ENCODE assay signal across 29 mouse cellular contexts in the genomic region with DNA sequence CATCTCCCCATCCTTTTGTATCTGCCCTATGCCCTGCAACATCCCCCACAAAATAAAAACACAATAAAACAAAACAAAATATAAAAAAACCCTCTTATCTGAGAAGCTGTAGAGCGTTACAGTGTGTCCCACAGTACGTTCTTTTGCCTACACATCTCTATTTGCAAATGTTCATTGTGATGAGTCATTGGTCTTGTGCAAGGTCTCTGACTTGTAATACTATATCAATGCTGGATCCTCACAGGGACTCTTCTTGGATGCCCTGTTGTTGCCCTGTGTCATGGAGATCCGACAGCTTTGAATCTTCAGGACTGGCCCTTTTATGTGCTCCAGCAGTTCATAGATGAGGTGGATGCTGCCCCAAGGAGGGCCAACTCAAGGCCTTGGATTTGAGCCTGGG. TPM values are rescaled to one million over a fixed set of nuclear protein-coding genes. Genes with fewer than 3 reads are reported as not detected.
"Had no signal": no experiment of that assay in that cellular context is flagged by ENCODE, and none has a peak within 500 bp of the region (broad histone marks: within the 10 kb centered on the region; RNA-seq: fewer than 3 reads in every experiment).

No protein-coding gene starts in this region.

- H3K9ac ChIP-seq: heart, embryonic 13.5 days; heart, embryonic 15.5 days; hindbrain, embryonic 13.5 days; hindbrain, embryonic 15.5 days; kidney, embryonic 15.5 days; limb, embryonic 12.5 days; liver, embryonic 13.5 days; liver, embryonic 15.5 days had no signal

- H3K4me3 ChIP-seq: gastrocnemius, adult 2 months; heart, adult 2 months; heart, embryonic 13.5 days; heart, embryonic 15.5 days; hindbrain, embryonic 13.5 days; hindbrain, embryonic 15.5 days; kidney, embryonic 15.5 days; limb, embryonic 10.5 days; limb, embryonic 12.5 days; liver, embryonic 13.5 days; liver, embryonic 15.5 days had no signal

- DNase-seq: gastrocnemius, adult 2 months; gastrocnemius, postnatal 10 days; gastrocnemius, postnatal 25 days; heart, adult 2 months; heart, postnatal 14 days; heart, postnatal 36 days; kidney, adult 11 months; kidney, adult 2 months; kidney, adult 9 months; kidney, postnatal 14 days; kidney, postnatal 36 days; layer of hippocampus, adult 9-11 months; layer of hippocampus, postnatal 36 days; liver; liver, embryonic 13.5 days had no signal

- ATAC-seq: hindbrain, postnatal 0 days; intestine, embryonic 16.5 days had no signal

- H3K4me2 ChIP-seq: heart, embryonic 11.5 days; heart, embryonic 13.5 days; heart, embryonic 15.5 days; hindbrain, embryonic 13.5 days; hindbrain, embryonic 15.5 days; kidney, embryonic 15.5 days; limb, embryonic 12.5 days; liver, embryonic 11.5 days; liver, embryonic 13.5 days; liver, embryonic 15.5 days had no signal

- H3K36me3 ChIP-seq: heart, embryonic 13.5 days; heart, embryonic 15.5 days; hindbrain, embryonic 13.5 days; hindbrain, embryonic 15.5 days; kidney, embryonic 15.5 days; limb, embryonic 10.5 days; limb, embryonic 12.5 days; liver, embryonic 13.5 days; liver, embryonic 15.5 days had no signal

- H3K9me3 ChIP-seq: heart, embryonic 13.5 days; heart, embryonic 15.5 days; hindbrain, embryonic 13.5 days; hindbrain, embryonic 15.5 days; kidney, embryonic 15.5 days; limb, embryonic 10.5 days; limb, embryonic 12.5 days; liver, embryonic 13.5 days; liver, embryonic 15.5 days had no signal

- H3K4me1 ChIP-seq: heart, embryonic 13.5 days; heart, embryonic 15.5 days; limb, embryonic 10.5 days; limb, embryonic 12.5 days; liver, embryonic 13.5 days; liver, embryonic 15.5 days had no signal

- H3K27me3 ChIP-seq: heart, embryonic 13.5 days; heart, embryonic 15.5 days; hindbrain, embryonic 15.5 days; kidney, embryonic 15.5 days; limb, embryonic 12.5 days; liver, embryonic 13.5 days; liver, embryonic 15.5 days had no signal

- H3K27ac ChIP-seq: gastrocnemius, adult 2 months; heart, adult 2 months; heart, embryonic 13.5 days; heart, embryonic 15.5 days; hindbrain, embryonic 13.5 days; hindbrain, embryonic 15.5 days; hindbrain, postnatal 0 days; kidney, embryonic 15.5 days; kidney, postnatal 0 days; limb, embryonic 10.5 days; limb, embryonic 12.5 days; liver, embryonic 13.5 days; liver, embryonic 15.5 days had no signal

RNA-seq across cellular contexts. Expression of a gene that starts 55.8 kb away (rescaled TPM):
- total RNA-seq: hematopoietic stem cell, adult 5-6 weeks had no signal
